In the genomic region with DNA sequence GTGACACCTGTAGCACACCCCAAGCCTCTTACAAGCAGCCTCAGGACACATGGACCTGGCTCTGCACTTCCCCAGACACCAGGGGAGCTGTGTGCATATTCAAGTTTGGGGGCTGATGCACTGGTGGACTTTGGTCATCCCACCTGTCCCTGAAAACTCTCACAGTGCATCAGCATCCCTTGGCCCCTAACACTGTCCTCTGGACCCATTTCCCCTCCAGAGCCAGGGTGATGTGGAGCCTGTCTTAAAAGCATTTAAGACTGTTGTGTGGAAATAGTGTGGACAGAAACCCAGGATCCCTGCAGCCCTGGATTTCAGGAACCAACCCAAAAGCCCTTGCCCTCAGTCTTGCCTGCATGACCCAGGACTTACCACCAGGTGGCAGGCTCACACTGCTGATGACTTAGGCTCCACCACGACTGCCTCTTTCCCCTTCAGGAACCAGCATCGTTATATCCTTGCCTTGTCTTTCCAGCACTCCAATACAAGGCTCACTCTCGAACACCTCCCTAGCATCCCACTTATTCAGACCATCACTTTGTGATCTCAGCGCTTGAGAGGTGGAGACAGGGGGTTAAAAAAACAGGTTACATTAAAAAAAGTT, we compare ENCODE assay signal across 8 mouse cellular contexts.
DNase-seq lines count a peak whose midpoint lies in the region; ATAC-seq lines count a peak whose summit lies in the region.

No protein-coding gene starts in this region.

- no peaks in the 10 kb centered on the region for H3K36me3 ChIP-seq in heart, embryonic 12.5 days
- no peaks in the 10 kb centered on the region for H3K36me3 ChIP-seq in midbrain, embryonic 13.5 days

- no peak overlapping the region for H3K4me3 ChIP-seq in heart, embryonic 12.5 days
- H3K4me3 ChIP-seq in midbrain, embryonic 13.5 days (replicated peaks) = no peak overlapping the region

- intact Hi-C loops in left cerebral cortex, postnatal 14 days (cut with DNase I) = loop anchor here (2.0 to 10.0 kb wide), 2 partner anchors 301 to 859 kb away; no protein-coding TSS in a partner anchor

- 3% methylated on average over 4 of the region's 4 CpGs for WGBS in heart, embryonic 12.5 days
- under 1% methylated on average over 4 of the region's 4 CpGs for WGBS in midbrain, embryonic 13.5 days

- no peak for ATAC-seq in heart, embryonic 12.5 days (ENCODE audit: insufficient number of reproducible peaks, low FRiP score)
- peak; percentile 88 for ATAC-seq in midbrain, embryonic 13.5 days

- no peak overlapping the region for H3K9ac ChIP-seq in heart, embryonic 12.5 days
- H3K9ac ChIP-seq in midbrain, embryonic 13.5 days (replicated peaks) = no peak overlapping the region

- DNase-seq in heart, adult 11 months = peak; percentile 94
- peak; percentile 91 to 94 for DNase-seq in cerebellum, postnatal 10 days
- peak; percentile 61 to 82 for DNase-seq in frontal cortex, postnatal 14 days (ENCODE audit: low spot score in 2 of 2)
- DNase-seq in induced T-regulatory cell, adult 2 months (ENCODE audit: low read depth) = peak; percentile 74
- DNase-seq in left cerebral cortex, postnatal 14 days (ENCODE audit: low spot score in 2 of 2) = peak; percentile 77 to 87
- DNase-seq in spleen, adult 12 weeks (ENCODE audit: low spot score) = peak; percentile 38

- H3K27me3 ChIP-seq in heart, embryonic 12.5 days (replicated peaks) = peaks cover 40% of the 10 kb centered on the region
- peaks cover 16% of the 10 kb centered on the region for H3K27me3 ChIP-seq in midbrain, embryonic 13.5 days

- H3K9me3 ChIP-seq in heart, embryonic 12.5 days (replicated peaks) = no peaks in the 10 kb centered on the region
- no peaks in the 10 kb centered on the region for H3K9me3 ChIP-seq in midbrain, embryonic 13.5 days

- H3K4me2 ChIP-seq in heart, embryonic 12.5 days = no peak overlapping the region
- no peak overlapping the region; the same call in 1 of the 2 replicates for H3K4me2 ChIP-seq in midbrain, embryonic 13.5 days (replicated peaks)

- no peak overlapping the region for H3K27ac ChIP-seq in heart, embryonic 12.5 days (ENCODE audit: poor library complexity, severe bottlenecking)
- H3K27ac ChIP-seq in midbrain, embryonic 13.5 days = no peak overlapping the region

- H3K4me1 ChIP-seq in heart, embryonic 12.5 days (replicated peaks) = no peaks in the 10 kb centered on the region
- H3K4me1 ChIP-seq in midbrain, embryonic 13.5 days (replicated peaks) = no peaks in the 10 kb centered on the region; the same call in 1 of the 2 replicates

Comparison
In these comparisons a context has a peak if more than half of its experiments do, and no peak if none do; other contexts are left out.
1. DNase-seq: peak in every context shown above with its lines; median percentile 94 in heart, adult 11 months; 92 in cerebellum, postnatal 10 days; 82 in left cerebral cortex, postnatal 14 days; 74 in induced T-regulatory cell, adult 2 months; 72 in frontal cortex, postnatal 14 days; 38 in spleen, adult 12 weeks.